Mouse (Mus musculus) kidney, adult 2 months (tissue): ENCODE measurements around the gene Cd244a. TPM values are rescaled to one million over a fixed set of nuclear protein-coding genes. Genes with fewer than 3 reads are reported as not detected.

Source experiments
- DNase-seq: peaks from one replicate; pipeline ENCODE4 v3.0.0; 2021
- H3K27ac ChIP-seq: fragments of 200-500 bp; 2 replicates; pipeline ENCODE4 v1.5.1; 2012; ENCODE audit warnings: low read depth, low read length, control low read depth, inconsistent platforms; ENCODE audit not compliant: insufficient read depth
- H3K27me3 ChIP-seq: fragments of 200-500 bp; replicated peaks from 2 replicates; pipeline ENCODE4 v1.6.1; 2012; ENCODE audit warnings: mild to moderate bottlenecking, moderate library complexity, low read length, inconsistent platforms; ENCODE audit not compliant: control insufficient read depth, insufficient read depth
- H3K36me3 ChIP-seq: fragments of 200-500 bp; 2 replicates; pipeline ENCODE4 v1.6.1; 2012; ENCODE audit warnings: mild to moderate bottlenecking, moderate library complexity, low read length, inconsistent platforms; ENCODE audit not compliant: control insufficient read depth, insufficient read depth
- H3K4me1 ChIP-seq: fragments of 200-500 bp; 2 replicates; pipeline ENCODE4 v1.6.1; 2011; ENCODE audit warnings: low read length; ENCODE audit not compliant: control insufficient read depth, insufficient read depth
- H3K4me3 ChIP-seq: fragments of 200-500 bp; 2 replicates; pipeline ENCODE4 v1.5.1; 2011; ENCODE audit warnings: mild to moderate bottlenecking, low read depth, low read length, control low read depth; ENCODE audit not compliant: insufficient read depth
- CTCF ChIP-seq: fragments of 200-500 bp; conservative IDR thresholded peaks from 2 replicates; pipeline ENCODE4 v1.5.1; 2011; ENCODE audit warnings: low read depth, mild to moderate bottlenecking, control low read depth, low read length, moderate library complexity, mixed read lengths; ENCODE audit not compliant: insufficient read depth, insufficient read length
- POLR2A ChIP-seq: fragments of 200-500 bp; IDR thresholded peaks from one replicate; pipeline ENCODE4 v1.6.1; 2011; ENCODE audit warnings: low read depth, low read length, control low read depth
- WGBS: fragments of 180-500 bp; shearing (Covaris S2); methylation state at CpG from one replicate; pipeline ENCODE4 v1.1.7; 2018; 5-methylcytosine and 5-hydroxymethylcytosine counted together
- polyA plus RNA-seq: library from polyadenylated mRNA; depleted of rRNA; stranded (reverse); fragments of >200 nt; gene quantifications from 2 replicates; pipeline ENCODE4 v1.2.3, GENCODE M21; 2012

The Cd244a gene
- polyA plus RNA-seq, 1 experiment: 0.53 TPM

GRCm38 (mm10) chr1:171560262-171560661 is 1.3 kb downstream of the Cd244a start:
- DNase-seq: no peak
- Histone ChIP-seq H3K4me1 (no peaks in the 10 kb centered on the region), H3K36me3 (no peaks in the 10 kb centered on the region), H3K27ac (no peak overlapping the region), H3K4me3 (no peak overlapping the region), H3K27me3 (no peaks in the 10 kb centered on the region)
- 60% methylated on average over 2 of the region's 2 CpGs for WGBS
- TF ChIP-seq POLR2A (no peak), CTCF (no peak)

- H3K4me3 ChIP-seq: no peak overlapping the region
- no peaks in the 10 kb centered on the region for H3K4me1 ChIP-seq
- H3K27ac ChIP-seq: no peak overlapping the region
- no peaks in the 10 kb centered on the region for H3K36me3 ChIP-seq
- no peaks in the 10 kb centered on the region for H3K27me3 ChIP-seq
- DNase-seq: peak; percentile 28
- WGBS: 82% methylated on average over 1 of the region's 1 CpGs
- TF ChIP-seq POLR2A (no peak), CTCF (no peak)
These were observed 2.2 kb downstream of the Cd244a start for GRCm38 (mm10) chr1:171561200-171561599.

GRCm38 (mm10) chr1:171561639-171562225 is 2.7 kb downstream of the Cd244a start:
- Histone ChIP-seq H3K27me3 (no peaks in the 10 kb centered on the region), H3K4me1 (no peaks in the 10 kb centered on the region), H3K36me3 (no peaks in the 10 kb centered on the region), H3K27ac (no peak overlapping the region), H3K4me3 (no peak overlapping the region)
- 58% methylated on average over 7 of the region's 11 CpGs for WGBS
- no peak for TF ChIP-seq POLR2A
- TF ChIP-seq CTCF: no peak
- DNase-seq: no peak

GRCm38 (mm10) chr1:171563042-171563441 is 4.0 kb downstream of the Cd244a start:
- 64% methylated on average over 2 of the region's 2 CpGs for WGBS

GRCm38 (mm10) chr1:171564247-171564646 is 5.3 kb downstream of the Cd244a start:
- TF ChIP-seq CTCF (peak; percentile 60), POLR2A (no peak)
- peak; percentile 12 for DNase-seq

More at GRCm38 (mm10) chr1:171563042-171563441, 4.0 kb downstream of the Cd244a start:
- no peak overlapping the region for H3K4me3 ChIP-seq
- no peak for TF ChIP-seq CTCF
- TF ChIP-seq POLR2A: no peak
- no peaks in the 10 kb centered on the region for H3K36me3 ChIP-seq
- H3K4me1 ChIP-seq: no peaks in the 10 kb centered on the region
- H3K27me3 ChIP-seq: no peaks in the 10 kb centered on the region
- H3K27ac ChIP-seq: no peak overlapping the region
- no peak for DNase-seq

GRCm38 (mm10) chr1:171565888-171566287 is 6.9 kb downstream of the Cd244a start:
- H3K4me1 ChIP-seq: no peaks in the 10 kb centered on the region
- H3K27me3 ChIP-seq: no peaks in the 10 kb centered on the region
- H3K36me3 ChIP-seq: no peaks in the 10 kb centered on the region
- H3K4me3 ChIP-seq: no peak overlapping the region
- H3K27ac ChIP-seq: no peak overlapping the region
- DNase-seq: no peak
- 61% methylated on average over 4 of the region's 4 CpGs for WGBS
- TF ChIP-seq POLR2A: no peak

More at GRCm38 (mm10) chr1:171564247-171564646, 5.3 kb downstream of the Cd244a start:
- WGBS: 65% methylated on average over 3 of the region's 3 CpGs
- H3K27me3 ChIP-seq: no peaks in the 10 kb centered on the region
- H3K4me3 ChIP-seq: no peak overlapping the region
- H3K4me1 ChIP-seq: no peaks in the 10 kb centered on the region
- no peaks in the 10 kb centered on the region for H3K36me3 ChIP-seq
- H3K27ac ChIP-seq: no peak overlapping the region

- no peak for TF ChIP-seq POLR2A
- TF ChIP-seq CTCF: peak; percentile 52
- Histone ChIP-seq H3K27ac (no peak overlapping the region), H3K36me3 (no peaks in the 10 kb centered on the region), H3K4me3 (no peak overlapping the region), H3K27me3 (no peaks in the 10 kb centered on the region), H3K4me1 (no peaks in the 10 kb centered on the region)
- 22% methylated on average over 8 of the region's 8 CpGs for WGBS
- DNase-seq: peak; percentile 47
These were observed 7.8 kb downstream of the Cd244a start for GRCm38 (mm10) chr1:171566777-171567176.
